Mouse (Mus musculus) MEL (cell line): ENCODE data around the gene Crat.

Experiments used
- BHLHE40 ChIP-seq: IDR thresholded peaks from 2 replicates; pipeline ENCODE4 v1.6.1; 2012; ENCODE audit warnings: low read depth, mild to moderate bottlenecking, inconsistent platforms, low read length, improper control_type of control experiment, borderline replicate concordance
- CHD2 ChIP-seq: IDR thresholded peaks from 2 replicates; pipeline ENCODE4 v1.6.1; 2011; ENCODE audit warnings: low read length, improper control_type of control experiment
- CTCF ChIP-seq, 3 experiments: IDR thresholded peaks in 2 of 3; conservative IDR thresholded peaks in 1 of 3; 2 replicates each; pipeline ENCODE4 v1.5.1; 2011 to 2012; ENCODE audit warnings: low read length in 3 of 3, low read depth in 2 of 3, mild to moderate bottlenecking in 2 of 3, improper control_type of control experiment in 1 of 3, inconsistent platforms in 1 of 3, mixed read lengths in 1 of 3, moderate library complexity in 1 of 3; ENCODE audit not compliant: control insufficient read depth in 1 of 3, insufficient read depth in 1 of 3, poor library complexity in 1 of 3, severe bottlenecking in 1 of 3
- E2F4 ChIP-seq: IDR thresholded peaks from 2 replicates; pipeline ENCODE4 v1.6.1; 2011; ENCODE audit warnings: low read depth, low read length, improper control_type of control experiment, borderline replicate concordance
- MXI1 ChIP-seq: IDR thresholded peaks from 2 replicates; pipeline ENCODE4 v1.6.1; 2011; ENCODE audit warnings: mild to moderate bottlenecking, low read depth, low read length, improper control_type of control experiment
- POLR2A ChIP-seq, 2 experiments: IDR thresholded peaks; 2 replicates each; pipeline ENCODE4 v1.6.1; 2011 to 2012; ENCODE audit warnings: low read length in 2 of 2, mild to moderate bottlenecking in 2 of 2, control low read depth in 1 of 2, improper control_type of control experiment in 1 of 2, low read depth in 1 of 2, moderate library complexity in 1 of 2; ENCODE audit not compliant: control insufficient read depth in 1 of 2, insufficient read depth in 1 of 2, poor library complexity in 1 of 2
- TAL1 ChIP-seq: IDR thresholded peaks from 2 replicates; pipeline ENCODE4 v1.6.1; 2012; ENCODE audit warnings: mild to moderate bottlenecking, inconsistent platforms, low read length, moderate library complexity, mixed read lengths
- ZC3H11A ChIP-seq: IDR thresholded peaks from 2 replicates; pipeline ENCODE4 v1.6.1; 2012; ENCODE audit warnings: low read depth, mild to moderate bottlenecking, inconsistent platforms, low read length, improper control_type of control experiment
- ZMIZ1 ChIP-seq: IDR thresholded peaks from 2 replicates; pipeline ENCODE4 v1.6.1; 2012; ENCODE audit warnings: low read depth, mild to moderate bottlenecking, inconsistent platforms, low read length, improper control_type of control experiment, moderate library complexity
- ZNF384 ChIP-seq: IDR thresholded peaks from 2 replicates; pipeline ENCODE4 v1.6.1; 2012; ENCODE audit warnings: low read depth, mild to moderate bottlenecking, inconsistent platforms, low read length, improper control_type of control experiment

DNA sequence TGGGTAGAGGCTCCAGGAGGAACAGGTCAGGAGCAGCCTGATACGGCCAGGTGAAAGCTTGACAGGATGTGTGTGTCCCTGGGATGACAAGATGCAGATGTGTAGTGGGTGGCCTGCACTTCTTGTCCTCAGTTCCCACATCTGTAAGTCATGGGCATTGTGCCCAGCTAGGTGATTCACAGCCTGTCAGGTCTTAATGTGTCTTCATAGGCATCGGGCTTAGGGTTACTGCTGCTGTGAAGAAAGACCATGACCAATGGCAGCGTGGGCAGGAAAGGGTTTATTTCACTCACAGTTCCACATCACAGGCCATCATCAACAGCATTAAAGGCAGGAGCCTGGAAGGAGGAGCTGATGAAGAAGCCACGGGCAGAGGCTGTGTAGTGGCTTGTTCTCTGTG, 30.0 kb downstream of the Crat start:
- no peak for TF ChIP-seq ZC3H11A
- TF ChIP-seq CHD2 = no peak
- no peak for TF ChIP-seq CTCF (IDR thresholded peaks at IDR 0.05 in 2 of 3, conservative IDR thresholded peaks at IDR 0.05 in 1 of 3; ENCODE audit: control insufficient read depth in 1 of 3, insufficient read depth in 1 of 3, low read depth in 2 of 3, low read length in 3 of 3, poor library complexity in 1 of 3, severe bottlenecking in 1 of 3)
- no peak for TF ChIP-seq POLR2A (IDR thresholded peaks at IDR 0.05; ENCODE audit: control insufficient read depth in 1 of 2, insufficient read depth in 1 of 2, low read depth in 1 of 2, low read length in 2 of 2, poor library complexity in 1 of 2)
- TF ChIP-seq ZMIZ1 = no peak
- TF ChIP-seq TAL1 = no peak
- no peak for TF ChIP-seq E2F4
- TF ChIP-seq ZNF384 = no peak
- no peak for TF ChIP-seq MXI1
- no peak for TF ChIP-seq BHLHE40
